Mouse (Mus musculus): Measurements from ENCODE around the gene Gm3250. TPM values are rescaled to one million over a fixed set of nuclear protein-coding genes. Genes with fewer than 3 reads are reported as not detected.

Gene Gm3250
- polyA plus RNA-seq, 1 experiment from 2014 or later: not detected

DNA sequence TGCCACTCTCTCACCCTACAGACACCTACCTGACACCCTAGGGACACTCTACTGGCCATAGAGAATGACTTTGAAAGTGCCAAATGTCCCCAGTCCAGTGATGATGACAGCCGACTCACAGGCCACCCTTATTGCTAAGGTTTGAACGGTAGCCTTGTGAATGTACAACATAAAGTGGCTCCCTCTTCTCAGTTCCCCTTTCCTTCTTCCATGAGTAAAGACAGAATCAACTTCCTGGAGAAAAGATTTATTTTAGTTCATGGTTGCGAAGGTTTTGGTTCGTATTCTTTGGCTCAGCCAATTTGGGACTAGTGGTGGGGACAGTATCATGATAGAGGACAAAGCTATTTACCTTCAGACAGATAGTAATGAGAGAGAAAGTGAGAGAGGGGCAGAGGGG is 43.4 kb downstream of the Gm3250 start:
- Histone ChIP-seq H3K27me3 (replicated peaks) (no peaks in the 10 kb centered on the region), H3K4me2 (no peak overlapping the region), H3K9me3 (no peaks in the 10 kb centered on the region), H3K4me3 (no peak overlapping the region), H3K27ac (no peak overlapping the region), H3K36me3 (replicated peaks) (no peaks in the 10 kb centered on the region), H3K4me1 (no peaks in the 10 kb centered on the region), H3K9ac (no peak overlapping the region)
- 91% methylated on average over 4 of the region's 4 CpGs for WGBS
- ATAC-seq (replicated peaks): no peak

DNA sequence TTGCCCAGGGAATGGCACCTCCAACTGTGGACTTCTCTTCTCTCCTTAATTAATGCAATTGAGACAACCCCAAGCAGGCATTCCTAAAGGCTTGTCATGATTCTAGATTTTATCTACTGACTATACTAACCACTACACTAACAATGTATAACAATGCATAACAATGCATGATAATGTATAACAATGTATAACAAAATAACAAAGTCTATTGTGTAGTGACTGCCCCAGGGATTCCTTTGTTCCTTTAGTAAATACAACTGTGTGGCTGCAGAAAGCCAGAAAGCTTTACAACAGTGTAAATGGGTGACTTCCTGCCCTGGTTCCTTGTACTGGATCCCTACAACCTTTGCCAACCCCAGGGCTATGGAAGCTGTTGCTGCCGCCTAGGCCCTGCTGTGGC is 46.4 kb downstream of the Gm3250 start:
- Histone ChIP-seq H3K27me3 (replicated peaks) (no peaks in the 10 kb centered on the region), H3K4me3 (no peak overlapping the region), H3K36me3 (replicated peaks) (no peaks in the 10 kb centered on the region), H3K9me3 (no peaks in the 10 kb centered on the region), H3K9ac (no peak overlapping the region), H3K4me1 (no peaks in the 10 kb centered on the region), H3K4me2 (no peak overlapping the region), H3K27ac (no peak overlapping the region)
- ATAC-seq (replicated peaks): no peak
- WGBS: 96% methylated on average over 1 of the region's 1 CpGs

Other genes with a start within 250 kb of the Gm3250 start
- 68.6 and 72.0 TPM in 2 replicates for gene Pttg1ip, start 200.8 kb downstream of the Gm3250 start, polyA plus RNA-seq (2015; fragmentation: Nextera tagmentation; extraction: Ambion mirVana)
- gene Sumo3, start 176.4 kb downstream of the Gm3250 start, polyA plus RNA-seq (2015; fragmentation: Nextera tagmentation; extraction: Ambion mirVana): 308 and 325 TPM in 2 replicates
- gene Gm49325, start 176.3 kb downstream of the Gm3250 start, polyA plus RNA-seq (2015; fragmentation: Nextera tagmentation; extraction: Ambion mirVana): 2.5 TPM in 1 of 2 replicates, not detected in the other
- gene Ube2g2, start 160.3 kb downstream of the Gm3250 start, polyA plus RNA-seq (2015; fragmentation: Nextera tagmentation; extraction: Ambion mirVana): 91.1 and 97.2 TPM in 2 replicates
- gene Tspear, start 96.0 kb downstream of the Gm3250 start, polyA plus RNA-seq (2015; fragmentation: Nextera tagmentation; extraction: Ambion mirVana): 1.5 and 1.7 TPM in 2 replicates
- gene Gm19402, start 91.8 kb downstream of the Gm3250 start, polyA plus RNA-seq (2015; fragmentation: Nextera tagmentation; extraction: Ambion mirVana): not detected in 2 replicates
- not detected in 2 replicates for gene Gm9508, start 85.3 kb downstream of the Gm3250 start, polyA plus RNA-seq (2015; fragmentation: Nextera tagmentation; extraction: Ambion mirVana)
- gene Gm10272, start 75.9 kb downstream of the Gm3250 start, polyA plus RNA-seq (2015; fragmentation: Nextera tagmentation; extraction: Ambion mirVana): not detected in 2 replicates
- not detected in 2 replicates for gene Gm10024, start 71.1 kb downstream of the Gm3250 start, polyA plus RNA-seq (2015; fragmentation: Nextera tagmentation; extraction: Ambion mirVana)
- gene Gm10142, start 66.7 kb downstream of the Gm3250 start, polyA plus RNA-seq (2015; fragmentation: Nextera tagmentation; extraction: Ambion mirVana): not detected in 2 replicates
- not detected in 2 replicates for gene Krtap12-1, start 61.9 kb downstream of the Gm3250 start, polyA plus RNA-seq (2015; fragmentation: Nextera tagmentation; extraction: Ambion mirVana)
- gene Gm10100, start 56.1 kb downstream of the Gm3250 start, polyA plus RNA-seq (2015; fragmentation: Nextera tagmentation; extraction: Ambion mirVana): not detected in 2 replicates
- gene Gm18596, start 39.9 kb downstream of the Gm3250 start, polyA plus RNA-seq (2015; fragmentation: Nextera tagmentation; extraction: Ambion mirVana): not detected in 2 replicates
- not detected in 2 replicates for gene Gm9736, start 31.2 kb downstream of the Gm3250 start, polyA plus RNA-seq (2015; fragmentation: Nextera tagmentation; extraction: Ambion mirVana)
- gene Gm3233, start 22.9 kb downstream of the Gm3250 start, polyA plus RNA-seq (2015; fragmentation: Nextera tagmentation; extraction: Ambion mirVana): not detected in 2 replicates
- not detected in 2 replicates for gene Gm3238, start 11.2 kb downstream of the Gm3250 start, polyA plus RNA-seq (2015; fragmentation: Nextera tagmentation; extraction: Ambion mirVana)
- not detected in 2 replicates for gene Gm7138, start 5.6 kb downstream of the Gm3250 start, polyA plus RNA-seq (2015; fragmentation: Nextera tagmentation; extraction: Ambion mirVana)
- gene Gm7137, start 5.7 kb upstream of the Gm3250 start, polyA plus RNA-seq (2015; fragmentation: Nextera tagmentation; extraction: Ambion mirVana): not detected in 2 replicates
- not detected in 2 replicates for gene Gm9639, start 12.5 kb upstream of the Gm3250 start, polyA plus RNA-seq (2015; fragmentation: Nextera tagmentation; extraction: Ambion mirVana)
- not detected in 2 replicates for gene Gm19668, start 16.6 kb upstream of the Gm3250 start, polyA plus RNA-seq (2015; fragmentation: Nextera tagmentation; extraction: Ambion mirVana)
- not detected in 2 replicates for gene Gm9507, start 29.3 kb upstream of the Gm3250 start, polyA plus RNA-seq (2015; fragmentation: Nextera tagmentation; extraction: Ambion mirVana)
- gene Gm2696, start 32.1 kb upstream of the Gm3250 start, polyA plus RNA-seq (2015; fragmentation: Nextera tagmentation; extraction: Ambion mirVana): not detected in 2 replicates
- gene Krtap10-4, start 44.6 kb upstream of the Gm3250 start, polyA plus RNA-seq (2015; fragmentation: Nextera tagmentation; extraction: Ambion mirVana): not detected in 2 replicates
- gene Krtap10-10, start 53.4 kb upstream of the Gm3250 start, polyA plus RNA-seq (2015; fragmentation: Nextera tagmentation; extraction: Ambion mirVana): not detected in 2 replicates
- gene Gm36176, start 64.3 kb upstream of the Gm3250 start, polyA plus RNA-seq (2015; fragmentation: Nextera tagmentation; extraction: Ambion mirVana): not detected in 2 replicates
- gene Gm10318, start 70.3 kb upstream of the Gm3250 start, polyA plus RNA-seq (2015; fragmentation: Nextera tagmentation; extraction: Ambion mirVana): not detected in 2 replicates
- not detected in 2 replicates for gene Gm3285, start 79.4 kb upstream of the Gm3250 start, polyA plus RNA-seq (2015; fragmentation: Nextera tagmentation; extraction: Ambion mirVana)
- gene Lrrc3, start 120.0 kb upstream of the Gm3250 start, polyA plus RNA-seq (2015; fragmentation: Nextera tagmentation; extraction: Ambion mirVana): 24.2 and 24.3 TPM in 2 replicates
- 3.7 and 6.1 TPM in 2 replicates for gene Trpm2, start 188.0 kb upstream of the Gm3250 start, polyA plus RNA-seq (2015; fragmentation: Nextera tagmentation; extraction: Ambion mirVana)
- 48.3 and 49.5 TPM in 2 replicates for gene 1810043G02Rik, start 196.0 kb upstream of the Gm3250 start, polyA plus RNA-seq (2015; fragmentation: Nextera tagmentation; extraction: Ambion mirVana)
- gene Pfkl, start 227.5 kb upstream of the Gm3250 start, polyA plus RNA-seq (2015; fragmentation: Nextera tagmentation; extraction: Ambion mirVana): 127 and 128 TPM in 2 replicates